Mouse (Mus musculus) embryo, embryonic 11 days (tissue): Measurements from ENCODE around the gene Olfr514.
A peak's percentile ranks its signal among the peaks of the same experiment; 100 is the strongest.

Experiments used
- DNase-seq: peaks from one replicate; pipeline ENCODE4 v3.0.0-alpha.2; 2015

Olfr514 gene

GRCm38 (mm10) chr7:108825897-108826296 is at the start of gene Olfr514:
Gene Olfr514 (minus strand): TSS chr7:108825997.
- DNase-seq = no peak

- DNase-seq = no peak
These were observed 46.5 kb upstream of the Olfr514 start, which contains the start of gene Olfr517 for GRCm38 (mm10) chr7:108872279-108872678. Gene Olfr517 (minus strand): TSS chr7:108872379.

GRCm38 (mm10) chr7:108850429-108850828 is 24.6 kb upstream of the Olfr514 start, which contains the start of gene Olfr516:
Gene Olfr516 (minus strand): TSS chr7:108850529.
- no peak for DNase-seq

- peak; percentile 63 for DNase-seq
These were observed 11.1 kb downstream of the Olfr514 start for GRCm38 (mm10) chr7:108814593-108815215.

GRCm38 (mm10) chr7:108797205-108797933 is 28.4 kb downstream of the Olfr514 start:
- DNase-seq = peak; percentile 74
